Mouse (Mus musculus) limb, embryonic 14.5 days (tissue): ENCODE measurements around the gene Il21r. TPM values are rescaled to one million over a fixed set of nuclear protein-coding genes. Genes with fewer than 3 reads are reported as not detected.
A peak's percentile ranks its signal among the peaks of the same experiment; 100 is the strongest.

Experiments used
- ATAC-seq: fragments of 200-750 bp; cut with Nextera tagmentation; 2 replicates; pipeline ENCODE4 v1.8.0; 2017; ENCODE audit warnings: low read depth, moderate number of reproducible peaks, moderate TSS enrichment; ENCODE audit not compliant: low FRiP score
- DNase-seq: peaks from one replicate; pipeline ENCODE4 v3.0.0-alpha.2; 2015; ENCODE audit warnings: low spot score
- H3K27ac ChIP-seq: fragments of 300-500 bp; sonication (generic); replicated peaks from 2 replicates; pipeline ENCODE4 v1.5.1; 2014; ENCODE audit warnings: low read depth, mild to moderate bottlenecking, low read length, moderate library complexity, mixed read lengths
- H3K27me3 ChIP-seq: fragments of 300-500 bp; sonication (generic); 2 replicates; pipeline ENCODE4 v1.6.1; 2014; ENCODE audit warnings: low read length, mixed read lengths; ENCODE audit not compliant: control insufficient read depth, insufficient read depth
- H3K36me3 ChIP-seq: fragments of 300-500 bp; sonication (generic); 2 replicates; pipeline ENCODE4 v1.6.1; 2014; ENCODE audit warnings: mild to moderate bottlenecking, low read length, moderate library complexity, mixed read lengths; ENCODE audit not compliant: control insufficient read depth, insufficient read depth
- H3K4me1 ChIP-seq: fragments of 300-500 bp; sonication (generic); 2 replicates; pipeline ENCODE4 v1.6.1; 2014; ENCODE audit warnings: antibody characterized with exemption, low read length, mixed read lengths; ENCODE audit not compliant: control insufficient read depth, insufficient read depth
- H3K4me2 ChIP-seq: fragments of 300-500 bp; sonication (generic); replicated peaks from 2 replicates; pipeline ENCODE4 v1.6.1; 2014; ENCODE audit warnings: low read depth, mild to moderate bottlenecking, low read length, moderate library complexity; ENCODE audit not compliant: severe bottlenecking
- H3K4me3 ChIP-seq: fragments of 300-500 bp; sonication (generic); replicated peaks from 2 replicates; pipeline ENCODE4 v1.5.1; 2014; ENCODE audit warnings: low read length
- H3K9ac ChIP-seq: fragments of 300-500 bp; sonication (generic); 2 replicates; pipeline ENCODE4 v1.6.1; 2014; ENCODE audit warnings: mild to moderate bottlenecking, low read depth, low read length, moderate library complexity; ENCODE audit not compliant: severe bottlenecking
- H3K9me3 ChIP-seq: fragments of 300-500 bp; sonication (generic); 2 replicates; pipeline ENCODE4 v1.6.1; 2016; ENCODE audit warnings: low read length; ENCODE audit not compliant: control insufficient read depth
- POLR2A ChIP-seq: fragments of 200-500 bp; IDR thresholded peaks from 2 replicates; pipeline ENCODE4 v1.8.0; 2012; ENCODE audit warnings: inconsistent platforms, mild to moderate bottlenecking, moderate library complexity, borderline replicate concordance; ENCODE audit not compliant: insufficient read depth, insufficient read length; ENCODE audit errors: extremely low read depth
- WGBS: fragments of 180-500 bp; shearing (Covaris S2); extraction: QIAGEN DNeasy Blood & Tissue Kit; methylation state at CpG from one replicate; pipeline ENCODE4 v1.1.7; 2014; 5-methylcytosine and 5-hydroxymethylcytosine counted together
- polyA plus RNA-seq, 2 experiments: library from polyadenylated mRNA; depleted of rRNA in 1 of 2; stranded (reverse) in 1 of 2; unstranded in 1 of 2; fragments of >200 nt; fragmentation: Nextera tagmentation in 1 of 2; extraction: Ambion mirVana in 1 of 2; gene quantifications; 2 replicates each; pipeline versions ENCODE4 v1.2.1 to v1.2.3; 2012 to 2014

Gene Il21r
- polyA plus RNA-seq, 2 experiments, result 0.50 to 1.2 TPM

- DNase-seq, result no peak
- no peak overlapping the region for H3K27ac ChIP-seq
- no peak overlapping the region for H3K4me3 ChIP-seq
- no peak overlapping the region for H3K9ac ChIP-seq
- no peaks in the 10 kb centered on the region for H3K9me3 ChIP-seq
- no peak for TF ChIP-seq POLR2A
- H3K4me1 ChIP-seq, result no peaks in the 10 kb centered on the region
- no peak for ATAC-seq
- no peak overlapping the region for H3K4me2 ChIP-seq
- no peaks in the 10 kb centered on the region for H3K27me3 ChIP-seq
- WGBS, result 81% methylated on average over 8 of the region's 8 CpGs
- H3K36me3 ChIP-seq, result peaks cover 31% of the 10 kb centered on the region
Observed at GRCm38 (mm10) chr7:125637220-125638140, 34.3 kb downstream of the Il21r start.

DNA sequence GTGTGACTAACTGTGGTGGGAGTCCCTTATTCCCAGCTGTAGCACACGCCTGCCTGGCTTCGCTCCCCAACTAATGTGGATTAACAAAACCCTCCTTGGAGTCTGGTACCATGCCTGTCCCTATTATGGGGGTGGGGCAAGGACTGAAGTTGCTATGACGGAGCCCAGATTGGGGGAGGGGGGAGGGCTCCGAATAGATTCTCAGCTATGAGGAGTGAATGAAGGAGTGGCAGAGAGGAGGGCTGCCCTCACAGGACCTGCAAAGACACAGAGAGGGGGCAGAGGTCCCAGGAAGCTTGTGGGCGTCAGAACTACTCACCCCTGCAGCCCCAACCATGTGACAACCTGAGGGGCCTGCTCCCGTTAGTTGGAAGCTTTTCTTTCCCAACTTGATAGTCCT, 35.1 kb downstream of the Il21r start:
- 75% methylated on average over 6 of the region's 6 CpGs for whole genome bisulfite sequencing
- Histone ChIP-seq H3K9me3 (no peaks in the 10 kb centered on the region), H3K27ac (no peak overlapping the region), H3K4me2 (no peak overlapping the region), H3K27me3 (no peaks in the 10 kb centered on the region), H3K9ac (no peak overlapping the region), H3K36me3 (peaks cover 40% of the 10 kb centered on the region), H3K4me3 (no peak overlapping the region), H3K4me1 (no peaks in the 10 kb centered on the region)
- ATAC-seq (no peak), DNase-seq (no peak)
- TF ChIP-seq POLR2A, result no peak

DNA sequence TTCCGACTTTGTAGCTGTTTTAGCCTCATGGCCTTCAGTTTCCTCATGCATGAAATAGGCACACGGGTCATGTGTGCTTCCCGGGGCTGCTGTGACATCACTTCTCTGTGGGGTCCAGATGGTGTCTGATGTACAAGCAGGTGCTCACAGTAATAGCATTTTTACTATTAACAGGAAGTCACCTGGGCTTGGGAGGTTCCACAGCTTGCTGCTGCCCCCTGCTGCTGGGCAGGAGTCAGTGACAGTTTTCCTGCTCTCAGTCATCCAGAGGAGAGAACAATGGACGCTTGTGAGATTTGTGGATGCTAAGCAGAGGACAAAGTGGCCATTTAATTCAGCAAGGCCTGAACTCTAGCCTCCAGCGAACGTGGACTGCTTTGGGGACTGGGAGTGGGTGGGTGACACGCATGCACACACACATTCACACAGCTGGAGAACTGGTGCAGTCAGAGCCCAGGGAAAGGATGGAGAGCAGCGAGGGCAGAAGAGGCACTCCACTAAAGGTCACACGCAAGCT, 35.7 kb downstream of the Il21r start:
- WGBS, result 41% methylated on average over 9 of the region's 9 CpGs
- H3K27ac ChIP-seq, result no peak overlapping the region
- H3K4me1 ChIP-seq, result no peaks in the 10 kb centered on the region
- no peak overlapping the region for H3K4me3 ChIP-seq
- DNase-seq (peak; percentile 42), ATAC-seq (peak; percentile 59)
- peaks cover 46% of the 10 kb centered on the region for H3K36me3 ChIP-seq
- H3K4me2 ChIP-seq, result no peak overlapping the region
- H3K27me3 ChIP-seq, result no peaks in the 10 kb centered on the region
- H3K9me3 ChIP-seq, result no peaks in the 10 kb centered on the region
- TF ChIP-seq POLR2A, result no peak
- H3K9ac ChIP-seq, result no peak overlapping the region

DNA sequence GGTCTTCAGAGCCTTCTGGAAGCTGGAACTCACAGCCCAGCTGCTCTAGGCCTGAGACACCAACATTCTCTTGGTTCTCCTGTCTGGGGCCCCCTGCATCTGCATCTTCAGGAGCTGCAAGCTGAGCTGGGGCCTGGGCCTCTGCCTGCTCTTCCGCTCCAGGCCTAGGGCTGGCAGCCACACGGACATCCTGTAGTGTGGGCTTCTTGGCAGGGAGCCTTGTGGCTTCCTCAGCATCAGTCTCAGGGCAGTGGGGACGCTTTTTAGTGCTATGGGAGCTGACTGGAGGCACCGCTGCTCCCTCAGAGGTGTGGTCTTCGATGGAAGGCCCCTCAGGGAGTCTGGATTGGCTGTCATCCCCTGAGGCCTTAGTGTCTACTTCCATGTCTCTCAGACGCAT, 40.7 kb downstream of the Il21r start:
- Histone ChIP-seq H3K9me3 (no peaks in the 10 kb centered on the region), H3K27ac (no peak overlapping the region), H3K4me2 (no peak overlapping the region), H3K27me3 (no peaks in the 10 kb centered on the region), H3K4me3 (no peak overlapping the region), H3K9ac (no peak overlapping the region), H3K36me3 (peaks cover 93% of the 10 kb centered on the region), H3K4me1 (no peaks in the 10 kb centered on the region)
- ATAC-seq, result no peak
- 87% methylated on average over 6 of the region's 6 CpGs for WGBS
- no peak for TF ChIP-seq POLR2A
- DNase-seq, result no peak

- H3K4me3 ChIP-seq, result no peak overlapping the region
- ATAC-seq, result no peak
- H3K9ac ChIP-seq, result no peak overlapping the region
- DNase-seq, result no peak
- TF ChIP-seq POLR2A, result no peak
- H3K4me1 ChIP-seq, result no peaks in the 10 kb centered on the region
- 87% methylated on average over 7 of the region's 7 CpGs for WGBS
- no peak overlapping the region for H3K4me2 ChIP-seq
- no peaks in the 10 kb centered on the region for H3K9me3 ChIP-seq
- H3K27me3 ChIP-seq, result no peaks in the 10 kb centered on the region
- H3K27ac ChIP-seq, result no peak overlapping the region
- peaks cover 98% of the 10 kb centered on the region for H3K36me3 ChIP-seq
Observed at GRCm38 (mm10) chr7:125645413-125645812, 42.2 kb downstream of the Il21r start.
